Mouse (Mus musculus): ENCODE results near the gene Angptl2.

DNA sequence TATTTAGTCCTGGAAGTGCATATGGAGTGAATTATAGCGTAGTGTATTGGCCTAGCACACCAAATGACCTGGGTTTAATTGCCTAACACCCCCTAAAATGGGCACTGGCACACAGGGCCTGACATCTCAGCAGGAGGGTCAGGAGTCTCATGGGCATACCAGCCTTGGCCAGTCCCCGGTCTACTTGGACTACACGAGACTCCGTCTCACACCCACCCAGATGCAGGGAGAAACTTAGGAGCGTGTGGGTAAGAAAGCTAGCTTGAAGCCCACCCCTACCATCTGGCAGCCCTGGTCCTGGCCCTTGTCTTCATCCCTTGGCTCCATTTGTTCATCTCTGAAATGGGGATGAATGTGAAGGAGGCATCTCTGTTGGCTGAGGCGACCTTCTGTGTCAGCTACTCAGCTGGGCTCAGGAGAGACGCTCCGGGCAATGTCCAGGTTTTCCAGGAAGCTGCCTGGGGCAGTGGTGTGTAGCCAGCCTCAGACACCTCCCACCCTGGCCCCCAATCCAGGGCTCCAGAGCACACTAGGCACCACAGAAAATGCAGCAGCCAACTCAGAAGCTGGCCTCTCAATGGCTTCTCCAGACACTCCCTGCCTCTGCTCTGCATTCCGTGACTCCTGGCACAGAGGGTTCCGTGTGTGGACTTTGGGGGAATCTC, 4.9 kb downstream of the Angptl2 start:
- TF ChIP-seq ZNF384 (IDR thresholded peaks at IDR 0.05; ENCODE audit: low read depth, low read length) = no peak
- no peak for TF ChIP-seq MAFK (IDR thresholded peaks at IDR 0.05; ENCODE audit: insufficient read depth, low read depth, low read length)
- TF ChIP-seq CHD2 (IDR thresholded peaks at IDR 0.05; ENCODE audit: low read depth, low read length) = no peak

Data from ES-E14 (cell line).